ENCODE assay signal across 8 mouse cellular contexts in genomic region chr5:20944961-20945748, GRCm38 (mm10). TPM values are rescaled to one million over a fixed set of nuclear protein-coding genes. Genes with fewer than 3 reads are reported as not detected.
A peak's percentile ranks its signal among the peaks of the same experiment; 100 is the strongest.
DNase-seq lines count a peak whose midpoint lies in the region; ATAC-seq and TF ChIP-seq lines count a peak whose summit lies in the region.

No protein-coding gene starts in this region.

- H3K27ac ChIP-seq in neural tube, embryonic 13.5 days (replicated peaks), result no peak overlapping the region
- H3K27ac ChIP-seq in neural tube, embryonic 15.5 days (replicated peaks), result no peak overlapping the region
- H3K27ac ChIP-seq in liver, embryonic 12.5 days, result peak overlapping the region; percentile 88
- peak overlapping the region; percentile 58; the same call in 1 of the 2 replicates for H3K27ac ChIP-seq in stomach, postnatal 0 days (replicated peaks)

- no peaks in the 10 kb centered on the region for H3K9me3 ChIP-seq in neural tube, embryonic 13.5 days
- H3K9me3 ChIP-seq in neural tube, embryonic 15.5 days (replicated peaks), result no peaks in the 10 kb centered on the region
- no peaks in the 10 kb centered on the region for H3K9me3 ChIP-seq in liver, embryonic 12.5 days (replicated peaks)
- H3K9me3 ChIP-seq in stomach, postnatal 0 days (ENCODE audit: control insufficient read depth, low read length), result no peaks in the 10 kb centered on the region

- intact Hi-C loops in gastrocnemius, postnatal 36 days (cut with DNase I), result no loop called here
- intact Hi-C loops in left cerebral cortex, postnatal 36 days (cut with DNase I), result no loop called here

- H3K4me3 ChIP-seq in neural tube, embryonic 13.5 days, result no peak overlapping the region
- no peak overlapping the region for H3K4me3 ChIP-seq in neural tube, embryonic 15.5 days (replicated peaks)
- peak overlapping the region; percentile 46 for H3K4me3 ChIP-seq in liver, embryonic 12.5 days
- no peak overlapping the region for H3K4me3 ChIP-seq in stomach, postnatal 0 days (ENCODE audit: low read depth, low read length)

- peaks cover 40% of the 10 kb centered on the region for H3K4me1 ChIP-seq in neural tube, embryonic 13.5 days (replicated peaks)
- H3K4me1 ChIP-seq in neural tube, embryonic 15.5 days, result peaks cover 19% of the 10 kb centered on the region
- peaks cover 94% of the 10 kb centered on the region for H3K4me1 ChIP-seq in liver, embryonic 12.5 days
- H3K4me1 ChIP-seq in stomach, postnatal 0 days (replicated peaks; ENCODE audit: control insufficient read depth, insufficient read depth), result no peaks in the 10 kb centered on the region; the same call in 1 of the 2 replicates

- TF ChIP-seq EP300 in stomach, postnatal 0 days (optimal IDR thresholded peaks at IDR 0.05), result no peak

- 82% methylated on average over 13 of the region's 13 CpGs for WGBS in neural tube, embryonic 13.5 days
- 81% methylated on average over 13 of the region's 13 CpGs for WGBS in neural tube, embryonic 15.5 days
- 19% methylated on average over 13 of the region's 13 CpGs for WGBS in liver, embryonic 12.5 days (ENCODE audit: insufficient replicate concordance)
- 58% methylated on average over 13 of the region's 13 CpGs for WGBS in stomach, postnatal 0 days

- no peak overlapping the region for H3K9ac ChIP-seq in neural tube, embryonic 13.5 days
- no peak overlapping the region for H3K9ac ChIP-seq in neural tube, embryonic 15.5 days (replicated peaks)
- peak overlapping the region; percentile 74 for H3K9ac ChIP-seq in liver, embryonic 12.5 days
- no peak overlapping the region for H3K9ac ChIP-seq in stomach, postnatal 0 days (ENCODE audit: low read length)

- ATAC-seq in neural tube, embryonic 13.5 days (ENCODE audit: low read depth), result no peak
- no peak for ATAC-seq in neural tube, embryonic 15.5 days (ENCODE audit: low FRiP score)
- peak; percentile 28; the same call in 1 of the 2 replicates for ATAC-seq in liver, embryonic 12.5 days
- no peak for ATAC-seq in stomach, postnatal 0 days (ENCODE audit: low FRiP score, low TSS enrichment)
- ATAC-seq in cerebellum, adult (ENCODE audit: insufficient number of reproducible peaks, low FRiP score, low TSS enrichment), result no peak

- no peaks in the 10 kb centered on the region for H3K27me3 ChIP-seq in neural tube, embryonic 13.5 days
- H3K27me3 ChIP-seq in neural tube, embryonic 15.5 days (replicated peaks), result no peaks in the 10 kb centered on the region
- H3K27me3 ChIP-seq in liver, embryonic 12.5 days (replicated peaks), result no peaks in the 10 kb centered on the region
- H3K27me3 ChIP-seq in stomach, postnatal 0 days (ENCODE audit: control insufficient read depth, insufficient read depth, low read length), result no peaks in the 10 kb centered on the region

- 0 out of 2 replicates have a peak overlapping the region, but pooled peaks have one; percentile 2 for H3K4me2 ChIP-seq in neural tube, embryonic 13.5 days
- H3K4me2 ChIP-seq in neural tube, embryonic 15.5 days, result no peak overlapping the region
- H3K4me2 ChIP-seq in liver, embryonic 12.5 days, result peak overlapping the region; percentile 76
- 0 out of 2 replicates have a peak overlapping the region, but pooled peaks have one; percentile 11 for H3K4me2 ChIP-seq in stomach, postnatal 0 days (replicated peaks; ENCODE audit: low read depth)

- DNase-seq in heart, adult 8-10 months (ENCODE audit: low spot score), result peak; percentile 51
- no peak for DNase-seq in stomach, postnatal 0 days (ENCODE audit: low spot score)
- DNase-seq in gastrocnemius, postnatal 36 days, result no peak
- no peak for DNase-seq in left cerebral cortex, postnatal 36 days (ENCODE audit: low spot score in 2 of 2)

- no peak for TF ChIP-seq CTCF in stomach, postnatal 0 days (IDR thresholded peaks at IDR 0.05; ENCODE audit: low read depth)

- no peaks in the 10 kb centered on the region for H3K36me3 ChIP-seq in neural tube, embryonic 13.5 days
- no peaks in the 10 kb centered on the region for H3K36me3 ChIP-seq in neural tube, embryonic 15.5 days
- peaks cover 1% of the 10 kb centered on the region; the same call in 1 of the 2 replicates for H3K36me3 ChIP-seq in liver, embryonic 12.5 days
- no peaks in the 10 kb centered on the region for H3K36me3 ChIP-seq in stomach, postnatal 0 days (ENCODE audit: control insufficient read depth, insufficient read depth, low read length)

RNA-seq across cellular contexts. Expression of gene Rsbn1l, which starts 11.0 kb away (rescaled TPM):
- polyA plus RNA-seq in neural tube, embryonic 13.5 days (2015; fragmentation: Nextera tagmentation; extraction: Ambion mirVana), result 4.8 and 6.2 TPM in 2 replicates
- polyA plus RNA-seq in neural tube, embryonic 15.5 days (2015; fragmentation: Nextera tagmentation; extraction: Ambion mirVana), result 4.4 and 4.9 TPM in 2 replicates
- 10 to 100 TPM; 13.3 to 14.5 (median 14.2) TPM for total RNA-seq in heart, adult 8-10 months (2022)
- 6.4 and 6.6 TPM in 2 replicates for polyA plus RNA-seq in liver, embryonic 12.5 days (2016; fragmentation: Nextera tagmentation; extraction: Ambion mirVana)
- polyA plus RNA-seq in stomach, postnatal 0 days (2015; fragmentation: Nextera tagmentation; extraction: Ambion mirVana), result 3.4 and 3.7 TPM in 2 replicates
- total RNA-seq in gastrocnemius, postnatal 36 days (2021), result 1 to 10 TPM; 7.0 to 8.9 TPM
- 10 to 100 TPM; 13.3 to 18.7 TPM for total RNA-seq in left cerebral cortex, postnatal 36 days (2021)

Comparison
In these comparisons a context has a peak if more than half of its experiments do, and no peak if none do; other contexts are left out.
1. H3K27ac ChIP-seq: peak in liver, embryonic 12.5 days (single experiment) and stomach, postnatal 0 days (single experiment); none in neural tube, embryonic 13.5 days (single experiment) and neural tube, embryonic 15.5 days (single experiment).